Mouse (Mus musculus) stomach, embryonic 16.5 days (tissue): ENCODE measurements around the gene Gm20888. TPM values are rescaled to one million over a fixed set of nuclear protein-coding genes. Genes with fewer than 3 reads are reported as not detected.
"Not testable (repeated sequence)": the region's sequence is repeated elsewhere in the genome, so short reads cannot be mapped to it uniquely, and the experiment has no call there.

Experiments
- ATAC-seq: fragments of 200-750 bp; cut with Nextera tagmentation; 2 replicates; pipeline ENCODE4 v1.8.0; 2017; ENCODE audit warnings: moderate number of reproducible peaks, moderate TSS enrichment; ENCODE audit not compliant: insufficient read depth, low FRiP score
- H3K27ac ChIP-seq: fragments of 300-500 bp; sonication (generic); 2 replicates; pipeline ENCODE4 v1.5.1; 2014; ENCODE audit warnings: low read length
- H3K27me3 ChIP-seq: fragments of 300-500 bp; sonication (generic); 2 replicates; pipeline ENCODE4 v1.6.1; 2014; ENCODE audit warnings: low read length, control low read depth, mixed read lengths; ENCODE audit not compliant: control insufficient read depth, insufficient read depth
- H3K36me3 ChIP-seq: fragments of 300-500 bp; sonication (generic); 2 replicates; pipeline ENCODE4 v1.6.1; 2014; ENCODE audit warnings: low read length; ENCODE audit not compliant: control insufficient read depth, insufficient read depth
- H3K4me1 ChIP-seq: fragments of 300-500 bp; sonication (generic); 2 replicates; pipeline ENCODE4 v1.6.1; 2014; ENCODE audit warnings: low read length, control low read depth, mixed read lengths; ENCODE audit not compliant: control insufficient read depth, insufficient read depth
- H3K4me2 ChIP-seq: fragments of 300-500 bp; sonication (generic); 2 replicates; pipeline ENCODE4 v1.6.1; 2014; ENCODE audit warnings: low read depth, low read length, mixed read lengths
- H3K4me3 ChIP-seq: fragments of 300-500 bp; sonication (generic); replicated peaks from 2 replicates; pipeline ENCODE4 v1.5.1; 2014; ENCODE audit warnings: mild to moderate bottlenecking, low read length
- H3K9ac ChIP-seq: fragments of 300-500 bp; sonication (generic); 2 replicates; pipeline ENCODE4 v1.6.1; 2014; ENCODE audit warnings: low read length
- H3K9me3 ChIP-seq: fragments of 300-500 bp; sonication (generic); replicated peaks from 2 replicates; pipeline ENCODE4 v1.6.1; 2016; ENCODE audit warnings: low read length, control low read depth; ENCODE audit not compliant: control insufficient read depth
- WGBS: fragments of 180-500 bp; shearing (Covaris S2); extraction: QIAGEN DNeasy Blood & Tissue Kit; methylation state at CpG from one replicate; pipeline ENCODE4 v1.1.7; 2014; 5-methylcytosine and 5-hydroxymethylcytosine counted together
- polyA plus RNA-seq: library from polyadenylated mRNA; unstranded; fragments of >200 nt; fragmentation: Nextera tagmentation; extraction: Ambion mirVana; gene quantifications from 2 replicates; pipeline ENCODE4 v1.2.1, GENCODE M21; 2015

The Gm20888 gene
- polyA plus RNA-seq: not detected in 2 replicates

DNA sequence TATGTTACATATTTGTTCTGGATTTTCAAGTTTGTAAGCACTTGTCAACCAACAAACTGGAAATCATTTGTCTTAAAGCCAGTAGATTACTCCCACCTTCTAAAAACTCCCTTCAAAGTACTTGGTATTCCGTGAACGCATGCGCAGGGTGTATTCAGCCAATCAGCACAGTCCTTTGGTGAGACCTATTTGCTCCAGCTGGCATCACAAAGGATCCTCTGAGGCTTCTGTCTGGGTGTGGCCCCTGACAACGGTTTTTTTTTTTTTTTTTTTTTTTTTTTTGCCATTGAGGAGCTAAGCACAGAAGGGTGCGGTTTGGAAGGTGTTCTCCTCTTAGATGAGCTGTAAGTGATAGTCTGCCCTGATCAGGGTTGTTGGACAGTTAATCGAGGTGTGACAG lies at the start of gene Gm20888:
TSS of gene Gm20888 (plus strand) at position 301 of the 400 bp plus-strand sequence.
- H3K4me3 ChIP-seq, H3K9me3 ChIP-seq, H3K27me3 ChIP-seq, H3K9ac ChIP-seq, H3K27ac ChIP-seq, ATAC-seq, H3K4me1 ChIP-seq, H3K4me2 ChIP-seq, H3K36me3 ChIP-seq: not testable (repeated sequence)
- no CpG with 5 or more reads among the region's 6 CpGs for WGBS

Other genes starting within 250 kb of the Gm20888 start
- gene Gm21118, start 168.2 kb upstream of the Gm20888 start, polyA plus RNA-seq: not detected in 2 replicates
- gene Gm29423, start 138.6 kb upstream of the Gm20888 start, polyA plus RNA-seq: not detected in 2 replicates
- gene Gm29644, start 138.5 kb upstream of the Gm20888 start, polyA plus RNA-seq: not detected in 2 replicates